Mouse (Mus musculus): ENCODE measurements around the gene Dnajb6. TPM values are rescaled to one million over a fixed set of nuclear protein-coding genes. Genes with fewer than 3 reads are reported as not detected.
"Not testable (repeated sequence)": the region's sequence is repeated elsewhere in the genome, so short reads cannot be mapped to it uniquely, and the experiment has no call there.

The Dnajb6 gene
- polyA plus RNA-seq, 1 experiment from 2014 or later = 133 TPM

DNA sequence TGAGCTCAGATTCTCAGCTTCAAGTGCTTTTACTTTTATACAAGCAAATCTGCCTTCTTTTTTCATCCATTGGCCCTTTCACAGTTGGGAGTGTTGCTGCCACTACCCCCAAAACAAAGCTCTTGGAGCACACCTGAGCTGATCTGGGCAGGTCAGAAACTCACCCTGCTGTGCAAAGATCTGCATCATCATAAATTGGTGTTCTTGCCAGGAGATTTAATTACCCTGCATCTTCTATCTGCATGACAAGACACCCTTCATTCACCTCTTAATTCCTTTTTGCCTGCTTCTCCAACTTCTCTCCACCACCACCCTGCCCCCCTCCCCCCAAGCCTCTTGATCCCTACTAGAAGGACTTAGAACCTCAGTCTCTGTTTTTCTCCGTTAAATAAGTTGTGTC lies 14.3 kb upstream of the Dnajb6 start:
- no peak for ATAC-seq (ENCODE audit: low read depth)

GRCm38 (mm10) chr5:29725369-29725768 lies 10.1 kb upstream of the Dnajb6 start:
- H3K4me3 ChIP-seq (ENCODE audit: low read depth, low read length) = no peak overlapping the region
- no peak overlapping the region for H3K4me2 ChIP-seq (ENCODE audit: low read depth, low read length)
- no peak overlapping the region for H3K9ac ChIP-seq (ENCODE audit: low read depth, low read length)
- 81% methylated on average over 2 of the region's 2 CpGs for WGBS
- no peak for ATAC-seq (ENCODE audit: low read depth)
- H3K9me3 ChIP-seq (ENCODE audit: control insufficient read depth, low read length) = no peaks in the 10 kb centered on the region
- no peaks in the 10 kb centered on the region for H3K4me1 ChIP-seq (ENCODE audit: control insufficient read depth, insufficient read depth, low read length)
- no peak for DNase-seq (ENCODE audit: low spot score)
- H3K27ac ChIP-seq (replicated peaks; ENCODE audit: low read depth, low read length) = no peak overlapping the region
- no peaks in the 10 kb centered on the region for H3K36me3 ChIP-seq (ENCODE audit: control insufficient read depth, insufficient read depth, low read length)
- no peaks in the 10 kb centered on the region for H3K27me3 ChIP-seq (replicated peaks; ENCODE audit: control insufficient read depth, insufficient read depth, low read length)

More for the DNA sequence above, 14.3 kb upstream of the Dnajb6 start:
- Histone ChIP-seq H3K4me3 (ENCODE audit: low read depth, low read length) (no peak overlapping the region), H3K9me3 (ENCODE audit: control insufficient read depth, low read length) (no peaks in the 10 kb centered on the region), H3K4me1 (ENCODE audit: control insufficient read depth, insufficient read depth, low read length) (no peaks in the 10 kb centered on the region), H3K27ac (replicated peaks; ENCODE audit: low read depth, low read length) (no peak overlapping the region), H3K36me3 (ENCODE audit: control insufficient read depth, insufficient read depth, low read length) (no peaks in the 10 kb centered on the region), H3K9ac (ENCODE audit: low read depth, low read length) (no peak overlapping the region), H3K4me2 (ENCODE audit: low read depth, low read length) (no peak overlapping the region), H3K27me3 (replicated peaks; ENCODE audit: control insufficient read depth, insufficient read depth, low read length) (no peaks in the 10 kb centered on the region)
- 9% methylated on average over 1 of the region's 1 CpGs for WGBS
- DNase-seq (ENCODE audit: low spot score) = no peak

GRCm38 (mm10) chr5:29726070-29726469 lies 9.4 kb upstream of the Dnajb6 start:
- H3K4me1 ChIP-seq (ENCODE audit: control insufficient read depth, insufficient read depth, low read length); H3K4me2 ChIP-seq (ENCODE audit: low read depth, low read length); H3K27me3 ChIP-seq (replicated peaks; ENCODE audit: control insufficient read depth, insufficient read depth, low read length); H3K36me3 ChIP-seq (ENCODE audit: control insufficient read depth, insufficient read depth, low read length); H3K9ac ChIP-seq (ENCODE audit: low read depth, low read length); ATAC-seq (ENCODE audit: low read depth); H3K4me3 ChIP-seq (ENCODE audit: low read depth, low read length); DNase-seq (ENCODE audit: low spot score); H3K9me3 ChIP-seq (ENCODE audit: control insufficient read depth, low read length); H3K27ac ChIP-seq (replicated peaks; ENCODE audit: low read depth, low read length): not testable (repeated sequence)
- 80% methylated on average over 5 of the region's 5 CpGs for WGBS

GRCm38 (mm10) chr5:29734831-29735510 lies 517 bp upstream of the Dnajb6 start:
- Histone ChIP-seq H3K27ac (replicated peaks; ENCODE audit: low read depth, low read length) (peak overlapping the region; percentile 98), H3K36me3 (ENCODE audit: control insufficient read depth, insufficient read depth, low read length) (no peaks in the 10 kb centered on the region), H3K4me1 (ENCODE audit: control insufficient read depth, insufficient read depth, low read length) (peaks cover 19% of the 10 kb centered on the region), H3K27me3 (replicated peaks; ENCODE audit: control insufficient read depth, insufficient read depth, low read length) (no peaks in the 10 kb centered on the region), H3K4me2 (ENCODE audit: low read depth, low read length) (peak overlapping the region; percentile 64), H3K9ac (ENCODE audit: low read depth, low read length) (peak overlapping the region; percentile 94), H3K9me3 (ENCODE audit: control insufficient read depth, low read length) (no peaks in the 10 kb centered on the region), H3K4me3 (ENCODE audit: low read depth, low read length) (peak overlapping the region; percentile 86)
- DNase-seq (ENCODE audit: low spot score) (no peak), ATAC-seq (ENCODE audit: low read depth) (no peak)
- 57% methylated on average over 6 of the region's 6 CpGs for WGBS

DNA sequence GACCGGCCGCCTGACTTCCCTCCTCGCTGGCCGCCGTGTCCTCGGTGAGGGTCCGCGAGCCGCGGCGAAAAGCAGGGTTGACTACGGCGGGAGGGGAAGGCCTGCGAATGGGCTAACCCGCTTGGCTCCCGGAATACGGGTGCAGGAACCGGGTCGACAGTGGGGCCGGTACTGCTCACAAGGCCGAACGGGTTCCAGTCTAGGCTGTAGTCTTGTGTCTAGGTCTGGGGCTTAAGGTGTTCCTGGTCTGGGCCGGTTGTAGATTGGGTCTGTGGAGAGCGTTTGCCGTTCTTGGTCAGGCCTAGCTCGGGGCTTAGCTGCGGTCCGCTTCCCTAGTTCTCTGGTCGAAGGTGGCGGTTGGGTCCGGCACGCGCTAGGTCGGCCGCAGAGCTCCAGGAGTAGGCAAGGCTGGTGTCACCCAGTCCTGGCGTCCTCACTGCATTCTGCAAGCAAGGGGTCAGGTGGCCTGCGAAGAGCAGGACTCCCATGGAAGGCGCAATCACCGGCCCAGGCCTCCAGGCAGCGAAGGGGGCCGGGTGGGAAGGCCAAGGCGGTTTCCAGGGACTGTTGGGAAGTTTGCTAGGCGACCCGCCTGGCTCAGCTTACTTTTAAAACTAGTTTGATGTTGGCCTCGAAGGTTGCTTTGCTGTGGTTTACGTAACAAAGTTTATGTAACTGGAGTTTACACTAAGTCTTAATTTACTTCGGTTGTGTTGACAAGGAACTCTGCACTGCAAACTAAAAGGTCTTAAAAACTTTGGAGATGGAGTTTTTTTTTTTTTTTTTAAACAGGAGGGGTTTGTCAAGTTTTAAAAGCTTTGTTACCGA lies 799 bp downstream of the Dnajb6 start:
- Histone ChIP-seq H3K9ac (ENCODE audit: low read depth, low read length) (peak overlapping the region; percentile 94), H3K4me3 (ENCODE audit: low read depth, low read length) (peak overlapping the region; percentile 86), H3K27ac (replicated peaks; ENCODE audit: low read depth, low read length) (peak overlapping the region; percentile 98), H3K27me3 (replicated peaks; ENCODE audit: control insufficient read depth, insufficient read depth, low read length) (no peaks in the 10 kb centered on the region), H3K4me1 (ENCODE audit: control insufficient read depth, insufficient read depth, low read length) (peaks cover 19% of the 10 kb centered on the region), H3K4me2 (ENCODE audit: low read depth, low read length) (peak overlapping the region; percentile 64), H3K36me3 (ENCODE audit: control insufficient read depth, insufficient read depth, low read length) (no peaks in the 10 kb centered on the region), H3K9me3 (ENCODE audit: control insufficient read depth, low read length) (no peaks in the 10 kb centered on the region)
- 1% methylated on average over 35 of the region's 48 CpGs for WGBS
- ATAC-seq (ENCODE audit: low read depth) (peak; percentile 54), DNase-seq (ENCODE audit: low spot score) (peak; percentile 17)

DNA sequence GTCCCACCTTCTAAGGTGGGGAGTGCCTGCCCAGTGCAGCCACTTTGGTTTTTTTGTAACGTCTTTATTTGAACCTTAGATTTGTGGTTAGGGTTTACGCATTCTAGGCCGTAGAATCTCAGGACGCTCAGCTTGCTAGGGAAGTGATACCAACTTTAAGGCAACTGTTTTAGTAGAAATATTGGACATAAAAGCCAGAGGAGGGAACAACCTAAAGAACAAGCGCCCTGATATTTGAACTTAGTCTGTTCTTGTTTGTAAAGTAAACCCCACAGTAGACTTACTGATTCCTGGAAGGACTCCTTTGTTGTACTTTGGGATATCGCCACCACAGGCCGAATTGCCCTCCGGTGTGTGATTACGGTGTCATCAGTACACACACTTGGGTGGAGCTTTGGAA lies 1.5 kb downstream of the Dnajb6 start:
- Histone ChIP-seq H3K4me3 (ENCODE audit: low read depth, low read length) (peak overlapping the region; percentile 86), H3K4me2 (ENCODE audit: low read depth, low read length) (peak overlapping the region; percentile 64), H3K4me1 (ENCODE audit: control insufficient read depth, insufficient read depth, low read length) (peaks cover 19% of the 10 kb centered on the region), H3K9me3 (ENCODE audit: control insufficient read depth, low read length) (no peaks in the 10 kb centered on the region), H3K36me3 (ENCODE audit: control insufficient read depth, insufficient read depth, low read length) (no peaks in the 10 kb centered on the region), H3K27ac (replicated peaks; ENCODE audit: low read depth, low read length) (no peak overlapping the region), H3K27me3 (replicated peaks; ENCODE audit: control insufficient read depth, insufficient read depth, low read length) (no peaks in the 10 kb centered on the region), H3K9ac (ENCODE audit: low read depth, low read length) (peak overlapping the region; percentile 94)
- ATAC-seq (ENCODE audit: low read depth) (no peak), DNase-seq (ENCODE audit: low spot score) (no peak)
- WGBS = 62% methylated on average over 9 of the region's 9 CpGs

DNA sequence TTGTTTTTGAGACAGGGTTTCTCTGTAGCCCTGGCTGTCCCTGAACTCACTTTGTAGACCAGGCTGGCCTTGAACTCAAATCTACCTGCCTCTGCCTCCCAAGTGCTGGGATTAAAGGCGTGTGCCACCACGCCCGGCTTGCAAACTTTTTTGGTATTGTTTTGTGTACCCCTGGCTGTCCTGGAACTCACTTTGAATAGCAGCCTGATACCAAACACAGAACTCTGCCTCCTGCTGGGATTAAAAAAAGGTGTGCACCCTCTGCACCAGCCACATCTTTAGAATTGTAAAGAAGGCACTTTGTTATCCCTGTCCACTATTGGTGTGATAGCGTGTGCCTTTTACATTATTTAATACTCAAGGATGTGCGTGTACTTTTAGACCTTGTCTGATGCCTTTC lies 2.0 kb downstream of the Dnajb6 start:
- H3K9ac ChIP-seq (ENCODE audit: low read depth, low read length) = no peak overlapping the region
- no peak overlapping the region for H3K4me3 ChIP-seq (ENCODE audit: low read depth, low read length)
- DNase-seq (ENCODE audit: low spot score) = no peak
- no peaks in the 10 kb centered on the region for H3K9me3 ChIP-seq (ENCODE audit: control insufficient read depth, low read length)
- ATAC-seq (ENCODE audit: low read depth) = no peak
- H3K36me3 ChIP-seq (ENCODE audit: control insufficient read depth, insufficient read depth, low read length) = peaks cover 4% of the 10 kb centered on the region; the same call in 1 of the 2 replicates
- no peaks in the 10 kb centered on the region for H3K27me3 ChIP-seq (replicated peaks; ENCODE audit: control insufficient read depth, insufficient read depth, low read length)
- H3K27ac ChIP-seq (replicated peaks; ENCODE audit: low read depth, low read length) = no peak overlapping the region
- WGBS = 85% methylated on average over 5 of the region's 5 CpGs
- H3K4me2 ChIP-seq (ENCODE audit: low read depth, low read length) = peak overlapping the region; percentile 64
- H3K4me1 ChIP-seq (ENCODE audit: control insufficient read depth, insufficient read depth, low read length) = peaks cover 19% of the 10 kb centered on the region

DNA sequence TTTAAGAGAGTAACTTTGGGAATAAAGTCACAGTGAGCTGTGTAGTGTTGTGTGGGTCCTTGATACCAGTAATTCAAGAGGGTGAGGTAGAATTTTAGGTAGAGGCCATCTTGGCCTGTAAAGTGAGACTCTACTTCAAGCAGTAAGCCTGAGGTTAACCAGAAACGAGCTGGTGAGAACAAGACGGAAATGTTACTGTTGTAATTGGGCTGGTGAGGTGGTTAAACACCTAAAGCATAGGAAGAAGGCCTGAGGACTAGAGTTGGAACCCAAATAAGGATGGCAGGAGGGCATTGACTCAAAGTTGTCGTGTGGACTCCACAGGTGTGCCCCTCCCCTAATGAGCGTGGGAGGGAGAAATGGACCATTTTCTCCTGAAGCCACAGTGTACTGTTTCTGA lies 2.6 kb downstream of the Dnajb6 start:
- H3K27me3 ChIP-seq (replicated peaks; ENCODE audit: control insufficient read depth, insufficient read depth, low read length) = no peaks in the 10 kb centered on the region
- no peak for ATAC-seq (ENCODE audit: low read depth)
- WGBS = 80% methylated on average over 4 of the region's 4 CpGs
- no peak overlapping the region for H3K27ac ChIP-seq (replicated peaks; ENCODE audit: low read depth, low read length)
- H3K4me2 ChIP-seq (ENCODE audit: low read depth, low read length) = 0 out of 2 replicates have a peak overlapping the region, but pooled peaks have one; percentile 64
- no peak overlapping the region; the same call in 1 of the 2 replicates for H3K9ac ChIP-seq (ENCODE audit: low read depth, low read length)
- peaks cover 19% of the 10 kb centered on the region for H3K4me1 ChIP-seq (ENCODE audit: control insufficient read depth, insufficient read depth, low read length)
- DNase-seq (ENCODE audit: low spot score) = no peak
- peaks cover 9% of the 10 kb centered on the region; the same call in 1 of the 2 replicates for H3K36me3 ChIP-seq (ENCODE audit: control insufficient read depth, insufficient read depth, low read length)
- no peaks in the 10 kb centered on the region for H3K9me3 ChIP-seq (ENCODE audit: control insufficient read depth, low read length)
- no peak overlapping the region for H3K4me3 ChIP-seq (ENCODE audit: low read depth, low read length)
